Mouse (Mus musculus): ENCODE data around the gene Slc5a4a. TPM values are rescaled to one million over a fixed set of nuclear protein-coding genes. Genes with fewer than 3 reads are reported as not detected.
A peak's percentile ranks its signal among the peaks of the same experiment; 100 is the strongest.

The Slc5a4a gene
- polyA plus RNA-seq, 1 experiment from 2014 or later: not detected

DNA sequence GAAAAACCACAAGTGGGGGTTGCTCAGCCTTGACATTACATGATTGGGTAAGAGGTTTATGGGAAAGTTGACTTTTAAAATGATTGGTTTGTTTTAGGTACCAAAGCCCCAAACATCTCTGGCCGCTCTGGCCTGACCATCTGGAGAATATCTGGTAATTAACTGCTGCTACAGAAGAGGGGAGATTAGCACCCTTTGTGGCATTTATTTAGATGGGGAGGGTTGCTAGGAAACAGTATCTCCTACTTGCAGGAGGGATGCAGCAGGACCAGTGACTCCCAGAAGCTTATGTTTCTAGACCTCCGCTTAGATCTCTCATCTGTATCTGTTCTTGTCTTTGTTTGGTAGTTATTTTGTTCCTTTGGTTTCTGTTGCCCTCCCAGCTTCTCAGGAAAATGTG, 27.6 kb downstream of the Slc5a4a start:
- Histone ChIP-seq H3K4me3 (ENCODE audit: low read depth, low read length) (no peak overlapping the region), H3K27me3 (ENCODE audit: control insufficient read depth, insufficient read depth, low read length) (no peaks in the 10 kb centered on the region), H3K4me1 (replicated peaks; ENCODE audit: control insufficient read depth, insufficient read depth) (no peaks in the 10 kb centered on the region), H3K27ac (replicated peaks) (no peak overlapping the region), H3K9ac (ENCODE audit: low read length) (no peak overlapping the region), H3K36me3 (ENCODE audit: control insufficient read depth, insufficient read depth, low read length) (no peaks in the 10 kb centered on the region), H3K9me3 (ENCODE audit: control insufficient read depth, low read length) (no peaks in the 10 kb centered on the region), H3K4me2 (replicated peaks; ENCODE audit: low read depth) (no peak overlapping the region)
- no peak for DNase-seq (ENCODE audit: low spot score)
- whole genome bisulfite sequencing: 35% methylated on average over 2 of the region's 2 CpGs
- no peak for TF ChIP-seq CTCF (IDR thresholded peaks at IDR 0.05; ENCODE audit: low read depth)
- no peak for ATAC-seq (ENCODE audit: low FRiP score, low TSS enrichment)

DNA sequence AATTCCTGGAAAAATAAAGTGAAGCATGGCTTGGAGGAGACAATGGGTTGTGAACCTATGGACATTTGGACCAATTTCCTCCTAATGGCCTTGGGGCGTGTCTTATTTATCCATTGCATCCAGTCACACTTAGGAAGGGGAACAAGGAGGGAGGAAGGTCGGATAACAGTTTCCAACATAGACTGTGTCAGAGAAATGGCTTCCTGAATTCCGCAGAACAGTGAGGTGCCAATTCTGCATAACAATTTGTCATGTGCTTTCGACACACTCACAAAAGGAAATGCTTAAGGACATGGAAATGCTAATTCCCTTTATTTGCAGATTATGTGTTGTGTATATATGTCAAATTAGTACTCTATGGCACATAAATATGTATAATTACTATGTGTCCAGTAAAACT, 38.0 kb downstream of the Slc5a4a start:
- ATAC-seq (ENCODE audit: low FRiP score, low TSS enrichment) (no peak), DNase-seq (ENCODE audit: low spot score) (no peak)
- H3K4me1 ChIP-seq (replicated peaks; ENCODE audit: control insufficient read depth, insufficient read depth): no peaks in the 10 kb centered on the region
- TF ChIP-seq EP300 (optimal IDR thresholded peaks at IDR 0.05) (no peak), CTCF (IDR thresholded peaks at IDR 0.05; ENCODE audit: low read depth) (no peak)
- H3K27me3 ChIP-seq (ENCODE audit: control insufficient read depth, insufficient read depth, low read length): no peaks in the 10 kb centered on the region
- H3K9me3 ChIP-seq (ENCODE audit: control insufficient read depth, low read length): no peaks in the 10 kb centered on the region
- no peaks in the 10 kb centered on the region for H3K36me3 ChIP-seq (ENCODE audit: control insufficient read depth, insufficient read depth, low read length)
- H3K27ac ChIP-seq (replicated peaks): no peak overlapping the region
- 67% methylated on average over 4 of the region's 4 CpGs for WGBS
- H3K9ac ChIP-seq (ENCODE audit: low read length): no peak overlapping the region
- H3K4me2 ChIP-seq (replicated peaks; ENCODE audit: low read depth): no peak overlapping the region
- H3K4me3 ChIP-seq (ENCODE audit: low read depth, low read length): no peak overlapping the region

DNA sequence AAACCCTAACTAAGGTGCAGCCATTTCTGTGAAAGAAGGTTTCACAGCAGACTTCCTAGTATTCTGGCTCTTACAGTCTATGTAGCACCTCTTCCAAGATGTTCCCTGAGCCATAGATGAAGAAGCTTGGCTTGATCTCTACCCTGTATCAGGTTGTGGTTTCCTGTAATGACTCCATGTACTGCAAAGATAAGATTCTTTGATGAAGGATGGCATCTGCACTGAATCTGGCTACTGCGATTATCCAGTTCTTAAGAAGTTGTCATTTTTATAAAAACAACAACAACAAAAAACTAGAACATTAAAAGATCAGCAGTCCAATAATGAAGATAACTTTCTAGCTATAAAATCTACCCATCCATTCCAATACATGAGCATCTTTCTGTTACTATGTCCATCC, 40.8 kb downstream of the Slc5a4a start:
- 89% methylated on average over 1 of the region's 1 CpGs for WGBS
- no peak for DNase-seq (ENCODE audit: low spot score)
- Histone ChIP-seq H3K27ac (replicated peaks) (no peak overlapping the region), H3K9me3 (ENCODE audit: control insufficient read depth, low read length) (no peaks in the 10 kb centered on the region), H3K4me1 (replicated peaks; ENCODE audit: control insufficient read depth, insufficient read depth) (no peaks in the 10 kb centered on the region), H3K27me3 (ENCODE audit: control insufficient read depth, insufficient read depth, low read length) (no peaks in the 10 kb centered on the region), H3K9ac (ENCODE audit: low read length) (no peak overlapping the region), H3K4me2 (replicated peaks; ENCODE audit: low read depth) (no peak overlapping the region), H3K4me3 (ENCODE audit: low read depth, low read length) (no peak overlapping the region), H3K36me3 (ENCODE audit: control insufficient read depth, insufficient read depth, low read length) (no peaks in the 10 kb centered on the region)
- no peak for ATAC-seq (ENCODE audit: low FRiP score, low TSS enrichment)
- TF ChIP-seq CTCF (IDR thresholded peaks at IDR 0.05; ENCODE audit: low read depth) (no peak), EP300 (optimal IDR thresholded peaks at IDR 0.05) (no peak)

DNA sequence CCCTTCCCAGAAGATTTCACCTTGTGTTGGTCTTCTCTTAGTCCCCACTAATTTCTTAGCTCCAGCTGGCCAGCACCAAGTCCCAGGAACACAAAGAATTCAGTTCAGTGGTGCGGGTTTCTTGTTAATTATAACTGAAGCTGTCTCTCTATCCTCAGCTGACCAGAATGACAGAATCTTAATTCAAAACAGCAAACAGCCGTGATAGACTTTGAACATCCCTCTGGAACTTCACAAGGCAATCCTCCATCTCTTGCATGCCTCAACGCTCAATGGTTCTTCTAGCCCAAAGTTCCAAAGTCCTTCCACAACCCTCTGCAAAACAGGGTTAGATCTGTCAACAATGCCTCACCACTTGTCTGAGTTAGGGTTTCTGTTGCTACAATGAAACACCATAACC, 54.2 kb downstream of the Slc5a4a start:
- ATAC-seq (ENCODE audit: low FRiP score, low TSS enrichment) (no peak), DNase-seq (ENCODE audit: low spot score) (no peak)
- no peaks in the 10 kb centered on the region for H3K4me1 ChIP-seq (replicated peaks; ENCODE audit: control insufficient read depth, insufficient read depth)
- TF ChIP-seq CTCF (IDR thresholded peaks at IDR 0.05; ENCODE audit: low read depth) (no peak), EP300 (optimal IDR thresholded peaks at IDR 0.05) (no peak)
- H3K36me3 ChIP-seq (ENCODE audit: control insufficient read depth, insufficient read depth, low read length): no peaks in the 10 kb centered on the region
- H3K9me3 ChIP-seq (ENCODE audit: control insufficient read depth, low read length): no peaks in the 10 kb centered on the region
- no peak overlapping the region for H3K4me3 ChIP-seq (ENCODE audit: low read depth, low read length)
- H3K9ac ChIP-seq (ENCODE audit: low read length): no peak overlapping the region
- WGBS: 82% methylated on average over 3 of the region's 3 CpGs
- no peak overlapping the region for H3K4me2 ChIP-seq (replicated peaks; ENCODE audit: low read depth)
- no peaks in the 10 kb centered on the region for H3K27me3 ChIP-seq (ENCODE audit: control insufficient read depth, insufficient read depth, low read length)
- no peak overlapping the region for H3K27ac ChIP-seq (replicated peaks)

DNA sequence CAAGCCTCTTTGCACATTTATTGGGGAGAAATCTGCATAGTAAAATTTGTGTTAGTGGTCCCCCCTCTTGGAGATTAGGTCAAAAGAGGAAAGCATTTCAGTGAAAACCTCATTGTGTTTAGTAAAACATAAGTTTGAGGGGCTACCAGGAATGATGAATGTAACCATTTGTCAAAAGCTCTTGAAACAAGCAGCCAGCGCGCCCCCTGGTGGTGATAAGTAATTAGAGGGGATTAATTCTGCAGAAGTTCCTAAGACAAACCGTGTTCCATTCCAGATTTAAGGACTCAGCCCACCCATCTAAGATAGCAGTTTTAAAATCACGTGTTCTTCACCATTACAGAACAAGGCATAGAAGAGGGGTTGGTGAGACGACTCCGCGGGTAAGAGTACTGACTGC, 54.7 kb downstream of the Slc5a4a start:
- ATAC-seq (ENCODE audit: low FRiP score, low TSS enrichment) (no peak), DNase-seq (ENCODE audit: low spot score) (peak; percentile 76)
- H3K4me3 ChIP-seq (ENCODE audit: low read depth, low read length): no peak overlapping the region
- no peaks in the 10 kb centered on the region for H3K36me3 ChIP-seq (ENCODE audit: control insufficient read depth, insufficient read depth, low read length)
- no peaks in the 10 kb centered on the region for H3K9me3 ChIP-seq (ENCODE audit: control insufficient read depth, low read length)
- no peak overlapping the region for H3K9ac ChIP-seq (ENCODE audit: low read length)
- no peak overlapping the region for H3K4me2 ChIP-seq (replicated peaks; ENCODE audit: low read depth)
- TF ChIP-seq CTCF (IDR thresholded peaks at IDR 0.05; ENCODE audit: low read depth) (peak; percentile 81), EP300 (optimal IDR thresholded peaks at IDR 0.05) (no peak)
- H3K4me1 ChIP-seq (replicated peaks; ENCODE audit: control insufficient read depth, insufficient read depth): no peaks in the 10 kb centered on the region
- no peaks in the 10 kb centered on the region for H3K27me3 ChIP-seq (ENCODE audit: control insufficient read depth, insufficient read depth, low read length)
- WGBS: 22% methylated on average over 7 of the region's 7 CpGs
- no peak overlapping the region for H3K27ac ChIP-seq (replicated peaks)

DNA sequence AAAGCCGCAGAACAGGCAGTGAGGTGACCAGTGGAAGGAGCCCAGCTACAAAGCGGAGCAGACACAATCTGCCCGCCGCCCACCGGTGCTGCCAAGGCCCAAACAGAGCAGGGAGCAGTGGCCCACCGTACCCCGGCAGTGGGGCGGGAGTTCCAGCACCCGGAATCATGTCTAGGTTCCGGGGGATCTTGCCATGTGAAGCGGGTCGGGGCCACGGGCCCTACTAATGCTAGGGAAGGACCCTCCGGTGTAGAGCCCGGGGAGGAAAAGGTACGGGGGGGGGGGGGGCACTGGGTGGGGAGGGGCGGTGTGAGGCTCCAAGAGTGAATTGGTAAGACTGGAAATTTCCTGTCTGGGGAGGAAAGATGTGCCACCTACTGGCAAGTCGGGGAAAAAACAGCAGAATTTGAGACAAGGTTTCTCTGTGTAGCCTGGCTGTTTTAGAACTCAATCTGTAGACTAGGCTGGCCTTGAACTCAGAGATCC, 56.6 kb downstream of the Slc5a4a start:
- ATAC-seq (ENCODE audit: low FRiP score, low TSS enrichment): no peak
- no peaks in the 10 kb centered on the region for H3K27me3 ChIP-seq (ENCODE audit: control insufficient read depth, insufficient read depth, low read length)
- no peak overlapping the region for H3K27ac ChIP-seq (replicated peaks)
- WGBS: 23% methylated on average over 10 of the region's 18 CpGs
- no peaks in the 10 kb centered on the region for H3K4me1 ChIP-seq (replicated peaks; ENCODE audit: control insufficient read depth, insufficient read depth)
- H3K9me3 ChIP-seq (ENCODE audit: control insufficient read depth, low read length): no peaks in the 10 kb centered on the region
- H3K9ac ChIP-seq (ENCODE audit: low read length): peak overlapping the region; percentile 51
- peak; percentile 43 for DNase-seq (ENCODE audit: low spot score)
- peak overlapping the region; percentile 60 for H3K4me2 ChIP-seq (replicated peaks; ENCODE audit: low read depth)
- H3K36me3 ChIP-seq (ENCODE audit: control insufficient read depth, insufficient read depth, low read length): no peaks in the 10 kb centered on the region; the same call in 1 of the 2 replicates
- peak overlapping the region; percentile 33 for H3K4me3 ChIP-seq (ENCODE audit: low read depth, low read length)
- no peak for TF ChIP-seq EP300 (optimal IDR thresholded peaks at IDR 0.05)
- peak; percentile 70 for TF ChIP-seq CTCF (IDR thresholded peaks at IDR 0.05; ENCODE audit: low read depth)
